Mouse (Mus musculus) megakaryocyte-erythroid progenitor cell, adult 5-6 weeks (primary cell): ENCODE measurements around the gene Pfkp. TPM values are rescaled to one million over a fixed set of nuclear protein-coding genes. Genes with fewer than 3 reads are reported as not detected.
A peak's percentile ranks its signal among the peaks of the same experiment; 100 is the strongest.

Experiments
- ATAC-seq: replicated peaks from 2 replicates; pipeline ENCODE4 v1.8.0; 2016; ENCODE audit warnings: mild to moderate bottlenecking, inconsistent platforms; ENCODE audit not compliant: severe bottlenecking, poor library complexity, low FRiP score, low TSS enrichment
- total RNA-seq, 2 experiments: library from RNA; stranded (forward) in 1 of 2; stranded (reverse) in 1 of 2; fragments of 200-1000, 215-1000 nt in 1 of 2; fragments of >200 nt in 1 of 2; fragmentation: Nextera tagmentation in 1 of 2; gene quantifications; 2 replicates each; pipeline ENCODE4 v1.2.3; 2014 to 2017

Gene Pfkp
- total RNA-seq, 2 experiments from 2014 or later: 6.2 to 16.6 TPM

GRCm38 (mm10) chr13:6532683-6533082, 115.9 kb downstream of the Pfkp start:
- peak; percentile 92 for ATAC-seq

Other genes with a start within 250 kb of the Pfkp start
- gene Pitrm1, start 100.6 kb downstream of the Pfkp start, total RNA-seq (2014; fragmentation: Nextera tagmentation): 175 and 180 TPM in 2 replicates
- 182 and 209 TPM in 2 replicates for gene Pitrm1, start 100.6 kb downstream of the Pfkp start, total RNA-seq (2017)